Mouse (Mus musculus): ENCODE results near the gene Gcgr. TPM values are rescaled to one million over a fixed set of nuclear protein-coding genes. Genes with fewer than 3 reads are reported as not detected.

The Gcgr gene
- total and polyA plus RNA-seq, 3 experiments: not detected

- peak; percentile 80 for DNase-seq (ENCODE audit: low read depth, low spot score)
- no peaks in the 10 kb centered on the region for H3K27me3 ChIP-seq (ENCODE audit: control insufficient read depth in 1 of 2, insufficient read depth in 2 of 2, low read length in 2 of 2)
- peaks cover 37% of the 10 kb centered on the region for H3K79me2 ChIP-seq (ENCODE audit: control insufficient read depth, insufficient read depth, low read length, poor library complexity)
- H3K27ac ChIP-seq (ENCODE audit: control insufficient read depth, low read depth, low read length): no peak overlapping the region
- H3K4me3 ChIP-seq (ENCODE audit: control insufficient read depth in 1 of 2, insufficient read depth in 1 of 2, low read depth in 2 of 2, low read length in 2 of 2): peak overlapping the region; percentile 76 to 94; a peak in 3 of 4 replicates
- peak overlapping the region; percentile 84 for H3K9ac ChIP-seq (ENCODE audit: control insufficient read depth, low read depth, low read length, poor library complexity, severe bottlenecking)
- TF ChIP-seq MAZ (IDR thresholded peaks at IDR 0.05; ENCODE audit: low read depth, low read length) (no peak), CTCF (IDR thresholded peaks at IDR 0.05 in 2 of 3, conservative IDR thresholded peaks at IDR 0.05 in 1 of 3; ENCODE audit: control insufficient read depth in 1 of 3, insufficient read depth in 1 of 3, low read depth in 2 of 3, low read length in 3 of 3, poor library complexity in 1 of 3, severe bottlenecking in 1 of 3) (peak; percentile 82 to 97 (median 87)), SIN3A (IDR thresholded peaks at IDR 0.05; ENCODE audit: low read length) (peak; percentile 24; the same call in 1 of the 2 replicates), ZMIZ1 (IDR thresholded peaks at IDR 0.05; ENCODE audit: low read depth, low read length) (0 out of 2 replicates have a peak, but pooled peaks have one; percentile 36), SMC3 (IDR thresholded peaks at IDR 0.05; ENCODE audit: low read depth, low read length) (peak; percentile 72), GATA1 (IDR thresholded peaks at IDR 0.05; ENCODE audit: low read depth, low read length) (no peak), RAD21 (IDR thresholded peaks at IDR 0.05; ENCODE audit: low read depth, low read length) (peak; percentile 26), ELF1 (IDR thresholded peaks at IDR 0.05; ENCODE audit: low read depth, low read length) (0 out of 2 replicates have a peak, but pooled peaks have one; percentile 4)
- no peaks in the 10 kb centered on the region for H3K9me3 ChIP-seq (replicated peaks; ENCODE audit: insufficient read depth, low read length)
- peaks cover 7 to 20% of the 10 kb centered on the region in 2 experiments for H3K4me1 ChIP-seq (ENCODE audit: control insufficient read depth in 1 of 2, insufficient read depth in 2 of 2, low read length in 2 of 2)
- peaks cover 4 to 19% of the 10 kb centered on the region in 2 experiments; a peak in 3 of 4 replicates for H3K36me3 ChIP-seq (ENCODE audit: control insufficient read depth in 1 of 2, insufficient read depth in 2 of 2, low read length in 2 of 2)
These were observed 49.0 kb downstream of the Gcgr start for GRCm38 (mm10) chr11:120579316-120580107.

GRCm38 (mm10) chr11:120580190-120580589, 49.7 kb downstream of the Gcgr start:
- H3K36me3 ChIP-seq (ENCODE audit: control insufficient read depth in 1 of 2, insufficient read depth in 2 of 2, low read length in 2 of 2): peaks cover 4 to 12% of the 10 kb centered on the region in 2 experiments; a peak in 3 of 4 replicates
- no peaks in the 10 kb centered on the region for H3K9me3 ChIP-seq (replicated peaks; ENCODE audit: insufficient read depth, low read length)
- H3K4me3 ChIP-seq (ENCODE audit: control insufficient read depth in 1 of 2, insufficient read depth in 1 of 2, low read depth in 2 of 2, low read length in 2 of 2): peak overlapping the region; percentile 76 to 94
- H3K9ac ChIP-seq (ENCODE audit: control insufficient read depth, low read depth, low read length, poor library complexity, severe bottlenecking): peak overlapping the region; percentile 84
- peak; percentile 82 for DNase-seq (ENCODE audit: low read depth, low spot score)
- H3K27ac ChIP-seq (ENCODE audit: control insufficient read depth, low read depth, low read length): peak overlapping the region; percentile 67
- H3K27me3 ChIP-seq (ENCODE audit: control insufficient read depth in 1 of 2, insufficient read depth in 2 of 2, low read length in 2 of 2): no peaks in the 10 kb centered on the region
- peaks cover 5 to 18% of the 10 kb centered on the region in 2 experiments for H3K4me1 ChIP-seq (ENCODE audit: control insufficient read depth in 1 of 2, insufficient read depth in 2 of 2, low read length in 2 of 2)
- H3K79me2 ChIP-seq (ENCODE audit: control insufficient read depth, insufficient read depth, low read length, poor library complexity): peaks cover 35% of the 10 kb centered on the region
- TF ChIP-seq MAX (IDR thresholded peaks at IDR 0.05; ENCODE audit: low read length) (no peak; the same call in 1 of the 2 replicates), MXI1 (IDR thresholded peaks at IDR 0.05; ENCODE audit: low read depth, low read length) (peak; percentile 42; the same call in 1 of the 2 replicates), USF1 (IDR thresholded peaks at IDR 0.05; ENCODE audit: low read depth, low read length) (no peak), MEF2A (IDR thresholded peaks at IDR 0.05; ENCODE audit: extremely low read depth, insufficient replicate concordance, low read depth, low read length, poor library complexity, severe bottlenecking) (no peak), RCOR1 (IDR thresholded peaks at IDR 0.05; ENCODE audit: low read depth, low read length) (no peak), SIN3A (IDR thresholded peaks at IDR 0.05; ENCODE audit: low read length) (no peak; the same call in 1 of the 2 replicates), JUND (IDR thresholded peaks at IDR 0.05; ENCODE audit: low read depth, low read length) (no peak), ZKSCAN1 (IDR thresholded peaks at IDR 0.05; ENCODE audit: low read depth, low read length) (no peak), HCFC1 (IDR thresholded peaks at IDR 0.05; ENCODE audit: low read depth, low read length) (no peak), UBTF (IDR thresholded peaks at IDR 0.05; ENCODE audit: borderline replicate concordance, insufficient read depth, low read depth, low read length) (no peak), ELF1 (IDR thresholded peaks at IDR 0.05; ENCODE audit: low read depth, low read length) (0 out of 2 replicates have a peak, but pooled peaks have one; percentile 12), POLR2A (IDR thresholded peaks at IDR 0.05; ENCODE audit: control insufficient read depth in 1 of 2, insufficient read depth in 1 of 2, low read depth in 1 of 2, low read length in 2 of 2, poor library complexity in 1 of 2) (no peak; a peak in 1 of 4 replicates), MAFK (IDR thresholded peaks at IDR 0.05; ENCODE audit: borderline replicate concordance, low read depth, low read length) (no peak), GATA1 (IDR thresholded peaks at IDR 0.05; ENCODE audit: low read depth, low read length) (no peak), NRF1 (IDR thresholded peaks at IDR 0.05; ENCODE audit: insufficient read depth, low read depth, low read length, poor library complexity, severe bottlenecking) (peak; percentile 62; the same call in 1 of the 2 replicates), MYB (IDR thresholded peaks at IDR 0.05; ENCODE audit: low read depth, low read length) (no peak), ZNF384 (IDR thresholded peaks at IDR 0.05; ENCODE audit: low read depth, low read length) (no peak), GABPA (IDR thresholded peaks at IDR 0.05; ENCODE audit: low read depth, low read length) (no peak), TAL1 (IDR thresholded peaks at IDR 0.05; ENCODE audit: low read length) (0 out of 2 replicates have a peak, but pooled peaks have one; percentile 15), ZC3H11A (IDR thresholded peaks at IDR 0.05; ENCODE audit: low read depth, low read length) (no peak), KAT2A (conservative IDR thresholded peaks at IDR 0.05; ENCODE audit: low read depth, low read length) (no peak; the same call in 1 of the 2 replicates), EP300 (IDR thresholded peaks at IDR 0.05; ENCODE audit: low read depth in 1 of 2, low read length in 2 of 2) (no peak), CHD2 (IDR thresholded peaks at IDR 0.05; ENCODE audit: low read length) (no peak), RAD21 (IDR thresholded peaks at IDR 0.05; ENCODE audit: low read depth, low read length) (no peak), SMC3 (IDR thresholded peaks at IDR 0.05; ENCODE audit: low read depth, low read length) (no peak; the same call in 1 of the 2 replicates)

All from MEL (cell line).